Mouse (Mus musculus) C2C12 (cell line): ENCODE measurements around the gene Pdlim3.

Experiments used
- CEBPB ChIP-seq: IDR thresholded peaks from one replicate; pipeline ENCODE4 v1.6.1; 2011; ENCODE audit warnings: low read depth, mild to moderate bottlenecking, control low read depth, moderate library complexity
- CTCF ChIP-seq: IDR thresholded peaks from one replicate; pipeline ENCODE4 v1.5.1; 2011; ENCODE audit not compliant: control insufficient read depth, insufficient read depth, insufficient read length
- MAX ChIP-seq: IDR thresholded peaks from one replicate; pipeline ENCODE4 v1.6.1; 2011; ENCODE audit warnings: mild to moderate bottlenecking, control low read depth
- MYOD1 ChIP-seq: IDR thresholded peaks from one replicate; pipeline ENCODE4 v1.6.1; 2011; ENCODE audit warnings: low read depth; ENCODE audit not compliant: control insufficient read depth, insufficient read length
- MYOG ChIP-seq: IDR thresholded peaks from one replicate; pipeline ENCODE4 v1.6.1; 2011; ENCODE audit not compliant: control insufficient read depth, insufficient read length; ENCODE audit errors: extremely low read depth
- USF1 ChIP-seq: IDR thresholded peaks from one replicate; pipeline ENCODE4 v1.6.1; 2011; ENCODE audit warnings: low read depth, mild to moderate bottlenecking, control low read depth, moderate library complexity

- TF ChIP-seq MAX, result no peak
- TF ChIP-seq CTCF, result no peak
- TF ChIP-seq USF1, result no peak
- TF ChIP-seq MYOD1, result no peak
- no peak for TF ChIP-seq CEBPB
- no peak for TF ChIP-seq MYOG
These were observed 41.0 kb upstream of the Pdlim3 start for GRCm38 (mm10) chr8:45844097-45844885.
